Mouse (Mus musculus) heart, embryonic 15.5 days (tissue): ENCODE results near the gene Celf3. TPM values are rescaled to one million over a fixed set of nuclear protein-coding genes. Genes with fewer than 3 reads are reported as not detected.

ENCODE experiments used
- ATAC-seq: fragments of 200-750 bp; cut with Nextera tagmentation; replicated peaks from 2 replicates; pipeline ENCODE4 v1.8.0; 2017; ENCODE audit warnings: low read depth, moderate TSS enrichment; ENCODE audit not compliant: insufficient number of reproducible peaks, insufficient read depth, low FRiP score
- H3K27ac ChIP-seq: fragments of 300-500 bp; sonication (generic); 2 replicates; pipeline ENCODE4 v1.5.1; 2015; ENCODE audit warnings: mild to moderate bottlenecking, inconsistent platforms
- H3K27me3 ChIP-seq: fragments of 300-500 bp; sonication (generic); 2 replicates; pipeline ENCODE4 v1.6.1; 2015; ENCODE audit warnings: inconsistent platforms
- H3K36me3 ChIP-seq: fragments of 300-500 bp; sonication (generic); 2 replicates; pipeline ENCODE4 v1.6.1; 2015; ENCODE audit warnings: mild to moderate bottlenecking, inconsistent platforms
- H3K4me1 ChIP-seq: fragments of 300-500 bp; sonication (generic); replicated peaks from 2 replicates; pipeline ENCODE4 v1.6.1; 2015; ENCODE audit warnings: inconsistent platforms
- H3K4me2 ChIP-seq: fragments of 300-500 bp; sonication (generic); 2 replicates; pipeline ENCODE4 v1.6.1; 2015; ENCODE audit warnings: inconsistent platforms, mild to moderate bottlenecking, moderate library complexity
- H3K4me3 ChIP-seq: fragments of 300-500 bp; sonication (generic); 2 replicates; pipeline ENCODE4 v1.5.1; 2015; ENCODE audit warnings: mild to moderate bottlenecking, inconsistent platforms
- H3K9ac ChIP-seq: fragments of 300-500 bp; sonication (generic); 2 replicates; pipeline ENCODE4 v1.6.1; 2015; ENCODE audit warnings: mild to moderate bottlenecking, inconsistent platforms
- H3K9me3 ChIP-seq: fragments of 300-500 bp; sonication (generic); replicated peaks from 2 replicates; pipeline ENCODE4 v1.6.1; 2016; ENCODE audit warnings: inconsistent platforms
- WGBS: fragments of 180-500 bp; shearing (Covaris S2); methylation state at CpG from one replicate; pipeline ENCODE4 v1.1.7; 2015; ENCODE audit warnings: mixed read lengths; 5-methylcytosine and 5-hydroxymethylcytosine counted together
- polyA plus RNA-seq: library from polyadenylated mRNA; unstranded; fragments of >200 nt; fragmentation: Nextera tagmentation; extraction: Ambion mirVana; gene quantifications from 2 replicates; pipeline ENCODE4 v1.2.1, GENCODE M21; 2015

Gene Celf3
- 1.0 and 4.5 TPM in 2 replicates for polyA plus RNA-seq

- H3K4me3 ChIP-seq, result no peak within 1 kb of the TSS
- H3K27ac ChIP-seq, result no peak within 1 kb of the TSS
- no peak within 1 kb of the TSS for H3K4me2 ChIP-seq
- no peak within 1 kb of the TSS for H3K9ac ChIP-seq
- 2% methylated on average over 14 of the region's 14 CpGs for WGBS
- peaks cover 23% of the 10 kb centered on the region for H3K4me1 ChIP-seq
- H3K36me3 ChIP-seq, result no peaks in the 10 kb centered on the region
- peaks cover 35% of the 10 kb centered on the region for H3K27me3 ChIP-seq
- H3K9me3 ChIP-seq, result no peaks in the 10 kb centered on the region
- no peak; the same call in 1 of the 2 replicates for ATAC-seq
These were observed at the start of gene Celf3 for GRCm38 (mm10) chr3:94477981-94478422. Celf3 (plus strand) TSS chr3:94478295.

GRCm38 (mm10) chr3:94430980-94431379, 47.1 kb upstream of the Celf3 start:
- Histone ChIP-seq H3K36me3 (no peaks in the 10 kb centered on the region), H3K4me3 (no peak overlapping the region), H3K4me1 (no peaks in the 10 kb centered on the region), H3K9me3 (no peaks in the 10 kb centered on the region), H3K27ac (no peak overlapping the region), H3K9ac (no peak overlapping the region), H3K4me2 (no peak overlapping the region), H3K27me3 (no peaks in the 10 kb centered on the region)
- 51% methylated on average over 2 of the region's 2 CpGs for WGBS
- no peak for ATAC-seq

- H3K27me3 ChIP-seq, result no peaks in the 10 kb centered on the region
- no peaks in the 10 kb centered on the region for H3K4me1 ChIP-seq
- no peak overlapping the region for H3K27ac ChIP-seq
- H3K9ac ChIP-seq, result no peak overlapping the region
- no peak for ATAC-seq
- no peaks in the 10 kb centered on the region for H3K36me3 ChIP-seq
- no peak overlapping the region for H3K4me3 ChIP-seq
- no peaks in the 10 kb centered on the region for H3K9me3 ChIP-seq
- H3K4me2 ChIP-seq, result no peak overlapping the region
- WGBS, result 74% methylated on average over 2 of the region's 2 CpGs
These were observed 43.8 kb upstream of the Celf3 start for GRCm38 (mm10) chr3:94434305-94434704.

- Histone ChIP-seq H3K36me3 (no peaks in the 10 kb centered on the region), H3K4me2 (no peak overlapping the region), H3K9me3 (no peaks in the 10 kb centered on the region), H3K27ac (no peak overlapping the region), H3K27me3 (peaks cover 10% of the 10 kb centered on the region), H3K4me1 (no peaks in the 10 kb centered on the region), H3K4me3 (no peak overlapping the region), H3K9ac (no peak overlapping the region)
- no peak for ATAC-seq
- 77% methylated on average over 9 of the region's 9 CpGs for WGBS
These were observed 41.7 kb upstream of the Celf3 start for GRCm38 (mm10) chr3:94436420-94436819.

GRCm38 (mm10) chr3:94441182-94441581, 36.9 kb upstream of the Celf3 start:
- whole genome bisulfite sequencing, result 37% methylated on average over 3 of the region's 3 CpGs
- no peak overlapping the region for H3K4me3 ChIP-seq
- no peak overlapping the region for H3K9ac ChIP-seq
- H3K27ac ChIP-seq, result no peak overlapping the region
- H3K27me3 ChIP-seq, result peaks cover 10% of the 10 kb centered on the region
- H3K4me2 ChIP-seq, result no peak overlapping the region
- no peak for ATAC-seq
- no peaks in the 10 kb centered on the region for H3K9me3 ChIP-seq
- H3K4me1 ChIP-seq, result peaks cover 5% of the 10 kb centered on the region
- H3K36me3 ChIP-seq, result peaks cover 12% of the 10 kb centered on the region; the same call in 1 of the 2 replicates

- H3K27me3 ChIP-seq, result peaks cover 10% of the 10 kb centered on the region
- peak; percentile 94 for ATAC-seq
- peak within 1 kb of the TSS; percentile 95 for H3K4me3 ChIP-seq
- peak within 1 kb of the TSS; percentile 76 for H3K4me2 ChIP-seq
- peak within 1 kb of the TSS; percentile 82 for H3K27ac ChIP-seq
- H3K9ac ChIP-seq, result peak within 1 kb of the TSS; percentile 96
- H3K36me3 ChIP-seq, result peaks cover 31% of the 10 kb centered on the region
- H3K4me1 ChIP-seq, result peaks cover 5% of the 10 kb centered on the region
- H3K9me3 ChIP-seq, result no peaks in the 10 kb centered on the region
- under 1% methylated on average over 37 of the region's 39 CpGs for WGBS
These were observed 35.0 kb upstream of the Celf3 start, which contains the start of gene Mrpl9 for GRCm38 (mm10) chr3:94442951-94443596. Mrpl9 (plus strand) TSS chr3:94443318.

- Histone ChIP-seq H3K36me3 (peaks cover 36% of the 10 kb centered on the region), H3K9me3 (no peaks in the 10 kb centered on the region), H3K27me3 (peaks cover 10% of the 10 kb centered on the region), H3K4me1 (peaks cover 5% of the 10 kb centered on the region), H3K4me3 (peak within 1 kb of the TSS; percentile 95), H3K4me2 (peak within 1 kb of the TSS; percentile 76), H3K9ac (peak within 1 kb of the TSS; percentile 96), H3K27ac (peak within 1 kb of the TSS; percentile 82)
- peak; percentile 45; the same call in 1 of the 2 replicates for ATAC-seq
- 2% methylated on average over 24 of the region's 24 CpGs for WGBS
These were observed 34.5 kb upstream of the Celf3 start, which contains the start of gene Oaz3 for GRCm38 (mm10) chr3:94443597-94443964. Oaz3 (minus strand) TSS chr3:94443915.

GRCm38 (mm10) chr3:94449377-94449776, 28.7 kb upstream of the Celf3 start:
- Histone ChIP-seq H3K4me3 (no peak overlapping the region), H3K4me2 (no peak overlapping the region), H3K27me3 (no peaks in the 10 kb centered on the region), H3K9ac (no peak overlapping the region), H3K27ac (no peak overlapping the region), H3K36me3 (peaks cover 47% of the 10 kb centered on the region), H3K4me1 (peaks cover under 1% of the 10 kb centered on the region), H3K9me3 (no peaks in the 10 kb centered on the region)
- WGBS, result 95% methylated on average over 2 of the region's 2 CpGs
- no peak for ATAC-seq

GRCm38 (mm10) chr3:94456529-94457000, 21.5 kb upstream of the Celf3 start:
- Histone ChIP-seq H3K9me3 (no peaks in the 10 kb centered on the region), H3K4me2 (peak overlapping the region; percentile 58), H3K36me3 (no peaks in the 10 kb centered on the region), H3K9ac (peak overlapping the region; percentile 43; the same call in 1 of the 2 replicates), H3K27me3 (no peaks in the 10 kb centered on the region; the same call in 1 of the 2 replicates), H3K27ac (no peak overlapping the region), H3K4me3 (peak overlapping the region; percentile 45), H3K4me1 (0 out of 2 replicates have a peak, but pooled peaks cover 4% of the 10 kb centered on the region)
- peak; percentile 85 for ATAC-seq
- 1% methylated on average over 12 of the region's 12 CpGs for WGBS

- Histone ChIP-seq H3K9me3 (no peaks in the 10 kb centered on the region), H3K27me3 (no peaks in the 10 kb centered on the region; the same call in 1 of the 2 replicates), H3K4me3 (no peak overlapping the region), H3K9ac (peak overlapping the region; percentile 43; the same call in 1 of the 2 replicates), H3K36me3 (no peaks in the 10 kb centered on the region), H3K4me2 (peak overlapping the region; percentile 58; the same call in 1 of the 2 replicates), H3K4me1 (0 out of 2 replicates have a peak, but pooled peaks cover 4% of the 10 kb centered on the region), H3K27ac (no peak overlapping the region)
- 69% methylated on average over 3 of the region's 3 CpGs for WGBS
- no peak for ATAC-seq
These were observed 21.0 kb upstream of the Celf3 start for GRCm38 (mm10) chr3:94457055-94457454.

GRCm38 (mm10) chr3:94459834-94460233, 18.3 kb upstream of the Celf3 start:
- ATAC-seq, result no peak
- H3K9ac ChIP-seq, result no peak overlapping the region
- 82% methylated on average over 2 of the region's 2 CpGs for WGBS
- H3K4me2 ChIP-seq, result no peak overlapping the region
- no peaks in the 10 kb centered on the region for H3K36me3 ChIP-seq
- no peak overlapping the region for H3K4me3 ChIP-seq
- H3K9me3 ChIP-seq, result no peaks in the 10 kb centered on the region
- 0 out of 2 replicates have a peak, but pooled peaks cover 4% of the 10 kb centered on the region for H3K4me1 ChIP-seq
- no peaks in the 10 kb centered on the region; the same call in 1 of the 2 replicates for H3K27me3 ChIP-seq
- H3K27ac ChIP-seq, result no peak overlapping the region
